Mouse (Mus musculus): ENCODE measurements around the gene Tmem121b. TPM values are rescaled to one million over a fixed set of nuclear protein-coding genes. Genes with fewer than 3 reads are reported as not detected.

Gene Tmem121b
- not detected in 2 replicates for polyA plus RNA-seq (2012; ENCODE audit: insufficient read depth, insufficient read length, low replicate concordance, missing spikeins)

DNA sequence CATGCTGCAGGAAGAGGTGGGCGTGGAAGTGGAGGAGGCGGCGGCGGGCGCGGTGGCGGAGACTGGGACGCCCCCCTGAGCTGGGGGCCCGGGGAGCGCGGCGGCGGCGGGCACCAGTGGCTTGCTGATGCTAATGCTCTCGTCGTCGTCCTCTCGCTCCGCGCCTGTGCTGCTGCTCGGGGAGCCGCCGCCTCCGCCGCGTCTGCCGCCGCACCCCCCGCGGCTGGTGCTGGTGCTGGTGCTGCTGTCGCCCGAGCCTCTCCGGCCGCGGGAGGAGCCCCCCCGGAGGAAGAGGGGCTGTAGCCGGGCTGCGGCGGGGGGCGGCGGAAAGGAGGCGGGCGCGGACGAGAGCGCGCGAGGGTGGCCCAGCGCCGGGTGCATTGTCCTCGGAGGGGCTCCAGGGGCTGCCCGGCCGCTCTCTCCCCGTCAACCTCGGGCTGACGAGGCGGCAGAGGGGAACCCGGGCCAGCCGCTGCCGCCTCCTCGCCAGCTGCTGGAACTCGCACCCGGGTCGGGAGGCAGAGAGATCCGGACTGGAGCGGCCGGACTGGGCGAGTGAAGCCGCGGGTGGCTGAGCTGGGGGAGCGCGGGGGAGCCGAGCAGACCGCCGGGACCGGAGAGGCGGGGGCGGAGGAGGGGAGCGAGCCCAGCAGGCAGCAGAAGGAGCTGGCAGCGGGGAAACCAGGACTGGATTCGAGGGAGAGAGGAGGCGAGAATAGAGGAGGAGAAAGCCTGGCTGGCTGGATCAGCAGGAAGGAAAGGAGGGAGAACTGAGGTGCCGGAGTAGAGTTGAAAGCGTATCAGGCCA is at the start of gene Tmem121b:
TSS of gene Tmem121b (minus strand) at position 434 of the 808 bp plus-strand sequence.
- H3K4me3 ChIP-seq (ENCODE audit: insufficient read depth, low read depth, low read length): peak within 1 kb of the TSS; percentile 89
- H3K27ac ChIP-seq (ENCODE audit: insufficient read depth, low read depth, low read length): peak within 1 kb of the TSS; percentile 84
- peaks cover 46% of the 10 kb centered on the region for H3K4me1 ChIP-seq (ENCODE audit: control insufficient read depth, insufficient read depth, low read length)
- WGBS: under 1% methylated on average over 78 of the region's 84 CpGs
- peak; percentile 68 for TF ChIP-seq POLR2A (IDR thresholded peaks at IDR 0.05; ENCODE audit: insufficient read depth, low read depth, low read length)
- TF ChIP-seq CTCF (IDR thresholded peaks at IDR 0.05; ENCODE audit: insufficient read depth, low read depth, low read length): no peak

DNA sequence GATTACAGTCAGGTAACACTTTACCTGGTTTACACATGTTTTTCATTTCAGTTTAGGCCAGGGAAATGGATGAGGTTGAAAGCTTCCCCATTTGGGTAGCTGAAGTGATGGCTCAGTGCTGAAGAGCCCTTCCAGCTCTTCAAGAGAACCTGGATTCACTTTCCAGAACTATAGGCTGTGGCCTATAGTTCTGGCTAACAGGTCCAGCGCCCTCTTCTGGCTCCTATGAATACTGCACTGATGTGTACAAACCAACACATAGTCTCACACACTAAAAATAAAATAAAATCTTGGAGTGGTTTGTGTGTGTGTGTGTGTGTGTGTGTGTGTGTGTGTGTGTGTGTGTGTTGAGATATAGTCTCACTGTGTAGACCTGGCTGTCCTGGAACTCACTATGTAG is 48.5 kb upstream of the Tmem121b start:
- 7% methylated on average over 1 of the region's 1 CpGs for WGBS
- H3K4me3 ChIP-seq (ENCODE audit: insufficient read depth, low read depth, low read length): no peak overlapping the region
- no peak for TF ChIP-seq POLR2A (IDR thresholded peaks at IDR 0.05; ENCODE audit: insufficient read depth, low read depth, low read length)
- TF ChIP-seq CTCF (IDR thresholded peaks at IDR 0.05; ENCODE audit: insufficient read depth, low read depth, low read length): no peak
- H3K27ac ChIP-seq (ENCODE audit: insufficient read depth, low read depth, low read length): no peak overlapping the region
- peaks cover 5% of the 10 kb centered on the region for H3K4me1 ChIP-seq (ENCODE audit: control insufficient read depth, insufficient read depth, low read length)

DNA sequence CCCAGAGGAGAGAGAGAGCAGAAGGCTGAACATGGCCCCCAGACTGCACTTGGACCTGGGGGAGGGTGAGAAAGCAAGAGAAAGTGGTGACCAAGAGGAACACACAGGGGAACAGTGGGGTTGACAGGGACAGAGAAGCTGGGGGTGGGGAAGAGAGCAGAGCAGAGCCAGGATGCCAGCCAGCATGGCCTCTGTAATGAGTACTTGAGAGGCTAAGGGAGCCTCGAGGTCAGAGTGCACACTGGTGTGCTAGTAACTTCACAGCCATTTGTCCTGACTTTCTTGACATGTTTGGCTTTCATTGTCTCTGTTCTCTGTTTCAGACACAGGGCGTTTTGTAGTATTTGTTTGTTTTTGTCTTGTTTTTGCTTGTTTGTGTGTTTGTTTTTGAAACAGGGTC is 47.8 kb upstream of the Tmem121b start:
- 44% methylated on average over 2 of the region's 2 CpGs for WGBS

GRCm38 (mm10) chr6:120539781-120540231 is 46.2 kb upstream of the Tmem121b start:
- Histone ChIP-seq H3K27ac (ENCODE audit: insufficient read depth, low read depth, low read length) (no peak overlapping the region), H3K4me3 (ENCODE audit: insufficient read depth, low read depth, low read length) (no peak overlapping the region), H3K4me1 (ENCODE audit: control insufficient read depth, insufficient read depth, low read length) (peaks cover 5% of the 10 kb centered on the region)
- 57% methylated on average over 10 of the region's 10 CpGs for WGBS
- no peak for TF ChIP-seq CTCF (IDR thresholded peaks at IDR 0.05; ENCODE audit: insufficient read depth, low read depth, low read length)
- TF ChIP-seq POLR2A (IDR thresholded peaks at IDR 0.05; ENCODE audit: insufficient read depth, low read depth, low read length): no peak

More for the DNA sequence above, 47.8 kb upstream of the Tmem121b start:
- no peak overlapping the region for H3K27ac ChIP-seq (ENCODE audit: insufficient read depth, low read depth, low read length)
- TF ChIP-seq POLR2A (IDR thresholded peaks at IDR 0.05; ENCODE audit: insufficient read depth, low read depth, low read length): no peak
- TF ChIP-seq CTCF (IDR thresholded peaks at IDR 0.05; ENCODE audit: insufficient read depth, low read depth, low read length): no peak
- H3K4me3 ChIP-seq (ENCODE audit: insufficient read depth, low read depth, low read length): no peak overlapping the region
- H3K4me1 ChIP-seq (ENCODE audit: control insufficient read depth, insufficient read depth, low read length): peaks cover 5% of the 10 kb centered on the region

DNA sequence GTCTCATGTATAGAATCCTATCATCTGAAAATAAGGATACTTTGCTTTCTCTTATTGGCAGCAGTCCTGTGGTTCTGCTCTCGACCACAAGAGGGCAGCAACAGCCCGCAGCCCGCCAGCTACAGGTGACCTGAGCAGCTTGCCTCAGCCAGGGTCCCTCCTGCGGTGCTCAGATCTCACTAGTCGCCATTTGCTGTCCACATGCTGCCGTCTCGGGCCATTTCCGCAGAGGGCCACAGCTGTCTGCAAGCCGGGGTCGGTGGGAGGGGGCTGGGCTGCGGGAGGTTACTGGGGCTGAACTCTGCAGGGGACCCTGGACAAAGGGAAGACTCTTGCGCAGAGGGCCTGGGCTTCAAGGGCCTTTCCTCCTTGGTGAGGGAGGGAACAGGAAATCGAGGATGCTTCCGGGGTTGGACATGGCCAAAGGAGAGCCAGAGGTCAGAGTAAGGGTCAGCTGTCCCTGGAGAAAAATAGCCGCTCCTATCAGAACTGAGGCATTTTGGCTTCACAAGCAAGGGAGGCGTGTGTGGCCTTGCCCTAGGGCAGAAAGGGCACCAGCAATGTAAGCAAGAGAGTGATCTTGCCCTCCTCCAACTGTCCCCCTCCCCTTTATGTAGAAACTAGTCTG is 45.6 kb upstream of the Tmem121b start:
- TF ChIP-seq CTCF (IDR thresholded peaks at IDR 0.05; ENCODE audit: insufficient read depth, low read depth, low read length) (peak; percentile 90), POLR2A (IDR thresholded peaks at IDR 0.05; ENCODE audit: insufficient read depth, low read depth, low read length) (no peak)
- peak overlapping the region; percentile 30 for H3K4me3 ChIP-seq (ENCODE audit: insufficient read depth, low read depth, low read length)
- no peak overlapping the region for H3K27ac ChIP-seq (ENCODE audit: insufficient read depth, low read depth, low read length)
- 11% methylated on average over 16 of the region's 16 CpGs for WGBS
- peaks cover 5% of the 10 kb centered on the region for H3K4me1 ChIP-seq (ENCODE audit: control insufficient read depth, insufficient read depth, low read length)

GRCm38 (mm10) chr6:120536337-120536736 is 42.7 kb upstream of the Tmem121b start:
- H3K4me1 ChIP-seq (ENCODE audit: control insufficient read depth, insufficient read depth, low read length): peaks cover 5% of the 10 kb centered on the region
- no peak overlapping the region for H3K27ac ChIP-seq (ENCODE audit: insufficient read depth, low read depth, low read length)
- H3K4me3 ChIP-seq (ENCODE audit: insufficient read depth, low read depth, low read length): no peak overlapping the region
- 86% methylated on average over 2 of the region's 2 CpGs for WGBS
- TF ChIP-seq POLR2A (IDR thresholded peaks at IDR 0.05; ENCODE audit: insufficient read depth, low read depth, low read length) (no peak), CTCF (IDR thresholded peaks at IDR 0.05; ENCODE audit: insufficient read depth, low read depth, low read length) (no peak)

DNA sequence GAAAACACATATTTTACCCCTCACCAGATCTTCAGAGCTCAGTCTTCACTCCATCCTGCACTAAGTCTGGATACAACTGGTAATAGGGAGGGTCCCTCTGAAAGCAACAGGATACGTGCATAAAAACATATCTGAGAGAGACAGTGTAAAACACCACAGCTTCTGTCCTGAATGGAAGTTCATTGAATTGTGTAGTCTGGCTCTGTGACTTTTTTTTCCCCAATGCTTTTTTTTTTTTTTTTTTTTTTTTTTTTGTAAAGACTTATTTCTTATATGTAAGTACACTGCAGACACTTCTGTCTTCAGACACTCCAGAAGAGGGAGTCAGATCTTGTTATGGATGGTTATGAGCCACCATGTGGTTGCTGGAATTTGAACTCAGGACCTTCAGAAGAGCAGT is 39.0 kb upstream of the Tmem121b start:
- H3K4me3 ChIP-seq (ENCODE audit: insufficient read depth, low read depth, low read length): no peak overlapping the region
- peaks cover 11% of the 10 kb centered on the region for H3K4me1 ChIP-seq (ENCODE audit: control insufficient read depth, insufficient read depth, low read length)
- no peak overlapping the region for H3K27ac ChIP-seq (ENCODE audit: insufficient read depth, low read depth, low read length)
- TF ChIP-seq CTCF (IDR thresholded peaks at IDR 0.05; ENCODE audit: insufficient read depth, low read depth, low read length) (no peak), POLR2A (IDR thresholded peaks at IDR 0.05; ENCODE audit: insufficient read depth, low read depth, low read length) (no peak)
- WGBS: 92% methylated on average over 1 of the region's 1 CpGs

DNA sequence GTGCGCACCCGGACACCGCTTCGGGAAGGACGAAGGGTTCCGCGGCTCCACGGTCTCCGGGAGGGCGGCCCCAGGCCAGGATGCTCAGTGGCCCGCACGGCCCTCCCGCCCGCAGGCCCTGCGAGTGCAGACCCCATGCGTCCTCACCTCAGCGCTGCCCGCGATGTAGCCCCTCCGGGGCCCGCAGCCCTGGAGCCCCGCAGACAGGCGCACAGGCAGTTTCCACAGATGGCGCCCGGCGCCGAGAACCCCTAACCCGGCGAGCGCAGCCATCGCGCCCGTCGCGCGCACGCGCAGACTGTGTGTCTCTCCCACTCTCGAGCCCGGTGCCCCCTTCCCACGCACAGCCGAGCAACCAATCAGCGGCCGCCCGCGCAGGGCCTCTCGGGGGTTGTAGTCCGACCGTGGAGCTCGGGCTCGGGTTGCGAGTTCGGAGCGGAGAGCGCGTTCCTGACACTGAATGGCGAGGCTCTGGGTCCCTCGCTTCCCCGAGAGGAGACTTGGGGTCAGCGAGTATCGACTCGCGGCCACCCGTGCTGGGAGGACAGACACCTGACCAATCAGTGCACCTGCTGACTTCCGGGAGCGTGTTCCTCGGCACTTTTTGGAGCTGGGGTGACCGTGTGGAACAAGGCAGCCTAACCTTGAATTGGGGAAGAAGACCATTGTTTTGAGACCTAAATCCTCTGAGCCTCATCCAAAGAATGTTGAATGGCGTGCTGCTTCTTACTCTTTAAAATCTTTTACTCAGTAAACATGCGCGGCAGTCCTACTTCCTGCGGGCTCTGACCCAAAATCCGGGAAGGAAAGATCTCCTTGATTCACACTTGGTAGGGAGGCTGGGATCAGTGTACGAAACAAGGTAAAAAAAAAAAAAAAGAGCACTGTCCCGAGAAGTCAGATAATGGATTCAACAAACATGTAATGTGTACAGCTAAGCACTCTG is 37.7 kb upstream of the Tmem121b start, which contains the start of gene Hdhd5:
TSS of gene Hdhd5 (minus strand) at position 300 of the 946 bp plus-strand sequence.
- peak within 1 kb of the TSS; percentile 92 for H3K4me3 ChIP-seq (ENCODE audit: insufficient read depth, low read depth, low read length)
- WGBS: under 1% methylated on average over 75 of the region's 75 CpGs
- TF ChIP-seq POLR2A (IDR thresholded peaks at IDR 0.05; ENCODE audit: insufficient read depth, low read depth, low read length) (peak; percentile 98), CTCF (IDR thresholded peaks at IDR 0.05; ENCODE audit: insufficient read depth, low read depth, low read length) (0 out of 2 replicates have a peak, but pooled peaks have one; percentile 24)
- peaks cover 11% of the 10 kb centered on the region for H3K4me1 ChIP-seq (ENCODE audit: control insufficient read depth, insufficient read depth, low read length)
- peak within 1 kb of the TSS; percentile 70 for H3K27ac ChIP-seq (ENCODE audit: insufficient read depth, low read depth, low read length)
